Mouse (Mus musculus): Measurements from ENCODE around the gene Gm11213.

GRCm38 (mm10) chr4:63569322-63569721 lies 35.7 kb downstream of the Gm11213 start:
- TF ChIP-seq CTCF (IDR thresholded peaks at IDR 0.05; ENCODE audit: control insufficient read depth, insufficient read depth, low read length) (no peak), POLR2A (IDR thresholded peaks at IDR 0.05; ENCODE audit: borderline replicate concordance, control insufficient read depth, low read depth, low read length) (no peak)

Data from bone marrow, adult 2 months (tissue).